Mouse (Mus musculus) myocyte (in vitro differentiated cells): Measurements from ENCODE around the gene Mettl15. TPM values are rescaled to one million over a fixed set of nuclear protein-coding genes. Genes with fewer than 3 reads are reported as not detected.

Experiments used
- H3K27me3 ChIP-seq: one replicate; pipeline ENCODE4 v1.6.1; 2011; ENCODE audit not compliant: control insufficient read depth, insufficient read depth, insufficient read length
- H3K36me3 ChIP-seq: one replicate; pipeline ENCODE4 v1.6.1; 2011; ENCODE audit not compliant: control insufficient read depth, insufficient read depth
- H3K4me2 ChIP-seq: one replicate; pipeline ENCODE4 v1.6.1; 2011; ENCODE audit warnings: low read depth, control low read depth
- H3K4me3 ChIP-seq: one replicate; pipeline ENCODE4 v1.5.1; 2011; ENCODE audit warnings: mild to moderate bottlenecking, control low read depth, moderate library complexity
- H3K79me2 ChIP-seq: one replicate; pipeline ENCODE4 v1.6.1; 2011; ENCODE audit not compliant: control insufficient read depth, insufficient read depth
- H3ac ChIP-seq: one replicate; pipeline ENCODE4 v1.6.1; 2011; ENCODE audit not compliant: control insufficient read depth, insufficient read length
- CEBPB ChIP-seq: IDR thresholded peaks from 2 replicates; pipeline ENCODE4 v1.6.1; 2011; ENCODE audit warnings: mild to moderate bottlenecking, moderate library complexity; ENCODE audit not compliant: poor library complexity, insufficient read depth, severe bottlenecking
- E2F4 ChIP-seq: IDR thresholded peaks from one replicate; pipeline ENCODE4 v1.6.1; 2011; ENCODE audit warnings: mild to moderate bottlenecking, control low read depth, moderate library complexity; ENCODE audit not compliant: insufficient read depth
- MAX ChIP-seq: IDR thresholded peaks from one replicate; pipeline ENCODE4 v1.6.1; 2011; ENCODE audit warnings: low read depth, mild to moderate bottlenecking, control low read depth
- MYOD1 ChIP-seq, 3 experiments: IDR thresholded peaks; one replicate each; pipeline ENCODE4 v1.6.1; 2011; ENCODE audit warnings: control low read depth in 2 of 3, low read depth in 2 of 3, mild to moderate bottlenecking in 2 of 3, moderate library complexity in 1 of 3; ENCODE audit not compliant: insufficient read length in 2 of 3, control insufficient read depth in 1 of 3
- MYOG ChIP-seq, 3 experiments: IDR thresholded peaks; one replicate each; pipeline ENCODE4 v1.6.1; 2011; ENCODE audit warnings: control low read depth in 2 of 3, low read depth in 2 of 3, mild to moderate bottlenecking in 2 of 3; ENCODE audit not compliant: insufficient read length in 2 of 3, control insufficient read depth in 1 of 3, insufficient read depth in 1 of 3
- POLR2A ChIP-seq: IDR thresholded peaks from one replicate; pipeline ENCODE4 v1.6.1; 2011; ENCODE audit warnings: low read depth, mild to moderate bottlenecking, control low read depth, moderate library complexity; ENCODE audit not compliant: insufficient read length
- POLR2AphosphoS2 ChIP-seq: IDR thresholded peaks from one replicate; pipeline ENCODE4 v1.6.1; 2011; ENCODE audit warnings: low read depth, control low read depth; ENCODE audit not compliant: insufficient read length
- REST ChIP-seq: IDR thresholded peaks from one replicate; pipeline ENCODE4 v1.6.1; 2011; ENCODE audit warnings: mild to moderate bottlenecking, control low read depth, moderate library complexity; ENCODE audit not compliant: insufficient read depth, insufficient read length
- SRF ChIP-seq: IDR thresholded peaks from one replicate; pipeline ENCODE4 v1.6.1; 2011; ENCODE audit warnings: low read depth; ENCODE audit not compliant: control insufficient read depth, insufficient read length
- TCF12 ChIP-seq: IDR thresholded peaks from one replicate; pipeline ENCODE4 v1.6.1; 2011; ENCODE audit warnings: mild to moderate bottlenecking, control low read depth; ENCODE audit not compliant: poor library complexity, insufficient read depth, severe bottlenecking
- TCF3 ChIP-seq: IDR thresholded peaks from one replicate; pipeline ENCODE4 v1.6.1; 2011; ENCODE audit warnings: low read depth, control low read depth; ENCODE audit not compliant: insufficient read length
- USF1 ChIP-seq: IDR thresholded peaks from one replicate; pipeline ENCODE4 v1.6.1; 2011; ENCODE audit warnings: low read depth, mild to moderate bottlenecking, control low read depth, moderate library complexity
- polyA plus RNA-seq: library from polyadenylated mRNA; unstranded; fragments of >200 nt; fragmentation: generic; extraction: Trizol; gene quantifications from one replicate; pipeline ENCODE4 v1.2.1, GENCODE M21; 2012; ENCODE audit warnings: missing spikeins

Mettl15 gene
- polyA plus RNA-seq, 1 experiment = 5.6 TPM

DNA sequence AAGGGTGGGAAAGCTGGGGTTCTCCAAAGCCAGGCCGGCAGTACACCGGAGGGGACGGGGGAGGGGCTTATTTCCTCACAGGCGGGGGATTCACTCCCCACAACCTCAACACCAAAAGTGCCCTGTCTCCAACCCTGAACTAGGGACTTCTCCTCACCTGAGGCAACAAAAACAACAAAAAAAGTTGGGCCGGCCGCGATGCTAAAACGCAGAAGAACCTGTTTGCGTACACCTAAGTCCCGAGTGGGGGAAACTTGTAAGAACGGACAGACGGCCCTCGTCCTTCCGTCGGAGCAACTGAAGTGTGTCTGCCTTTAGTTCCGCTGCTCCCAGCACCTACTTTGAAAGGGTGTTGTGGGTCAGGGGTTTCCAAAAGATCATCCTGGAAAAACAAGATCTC, 2.5 kb downstream of the Mettl15 start:
- no peaks in the 10 kb centered on the region for H3K36me3 ChIP-seq
- H3K27me3 ChIP-seq = no peaks in the 10 kb centered on the region
- H3K79me2 ChIP-seq = peaks cover 21% of the 10 kb centered on the region
- no peak for TF ChIP-seq USF1
- TF ChIP-seq TCF12 = no peak
- TF ChIP-seq MAX = no peak
- no peak for TF ChIP-seq SRF
- TF ChIP-seq POLR2A = peak; percentile 21
- TF ChIP-seq E2F4 = no peak
- peak overlapping the region; percentile 42 for H3K4me3 ChIP-seq
- H3ac ChIP-seq = no peak overlapping the region
- H3K4me2 ChIP-seq = peak overlapping the region; percentile 50

DNA sequence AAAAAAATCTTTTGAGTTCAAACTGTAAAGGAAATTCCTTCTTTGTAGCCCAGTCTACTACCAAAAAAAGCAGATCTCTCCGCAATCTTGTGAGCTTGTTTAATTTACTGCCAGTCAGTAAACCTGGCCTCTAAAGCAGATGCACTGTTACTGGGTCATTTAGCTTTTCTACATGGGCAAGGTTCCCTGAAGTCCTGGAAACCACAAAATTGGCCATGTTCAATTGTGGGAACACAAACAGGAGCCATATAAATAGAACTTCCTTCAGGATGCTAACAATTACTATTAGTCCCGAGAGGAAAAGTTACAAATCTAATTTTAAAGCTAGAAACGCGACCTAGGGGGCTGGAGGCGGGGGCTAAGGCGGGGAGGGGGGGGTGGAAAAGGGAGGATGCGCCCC, 3.0 kb downstream of the Mettl15 start:
- Histone ChIP-seq H3K4me3 (peak overlapping the region; percentile 42), H3ac (no peak overlapping the region), H3K4me2 (peak overlapping the region; percentile 50), H3K36me3 (no peaks in the 10 kb centered on the region), H3K27me3 (no peaks in the 10 kb centered on the region), H3K79me2 (peaks cover 17% of the 10 kb centered on the region)
- TF ChIP-seq TCF12 (no peak), REST (no peak)

DNA sequence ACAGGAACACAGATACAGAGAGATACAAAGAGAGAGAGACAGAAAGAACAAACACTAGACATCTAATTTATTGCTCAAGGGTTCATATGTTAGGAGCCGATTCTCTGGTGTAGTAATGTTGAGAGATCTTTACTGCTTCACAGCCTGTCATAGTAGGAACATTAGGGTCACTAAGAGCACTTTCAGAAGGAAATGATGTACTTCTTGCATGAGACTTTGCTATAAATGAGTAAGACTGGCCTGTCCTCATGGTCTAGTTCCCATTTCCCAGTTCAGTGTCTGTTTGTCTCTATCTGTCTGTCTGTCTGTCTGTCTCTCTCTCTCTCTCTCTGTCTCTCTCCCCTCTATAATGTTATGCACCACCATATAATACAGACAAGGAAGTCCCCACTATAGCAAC, 7.5 kb downstream of the Mettl15 start:
- no peak overlapping the region for H3K4me2 ChIP-seq
- TF ChIP-seq TCF12 = no peak
- no peak for TF ChIP-seq POLR2A
- no peak for TF ChIP-seq MYOD1 (IDR thresholded peaks at IDR 0.05; ENCODE audit: control insufficient read depth in 1 of 3, insufficient read length in 2 of 3, low read depth in 2 of 3)
- no peak for TF ChIP-seq TCF3
- no peak for TF ChIP-seq REST
- TF ChIP-seq MAX = no peak
- TF ChIP-seq POLR2AphosphoS2 = no peak
- TF ChIP-seq USF1 = no peak
- TF ChIP-seq MYOG (IDR thresholded peaks at IDR 0.05; ENCODE audit: control insufficient read depth in 1 of 3, insufficient read depth in 1 of 3, insufficient read length in 2 of 3, low read depth in 2 of 3) = no peak
- TF ChIP-seq E2F4 = no peak
- TF ChIP-seq CEBPB = no peak
- no peak for TF ChIP-seq SRF
- H3ac ChIP-seq = no peak overlapping the region
- no peak overlapping the region for H3K4me3 ChIP-seq
- no peaks in the 10 kb centered on the region for H3K27me3 ChIP-seq
- no peaks in the 10 kb centered on the region for H3K36me3 ChIP-seq
- H3K79me2 ChIP-seq = no peaks in the 10 kb centered on the region

GRCm38 (mm10) chr2:109262779-109263178, 17.8 kb downstream of the Mettl15 start:
- TF ChIP-seq USF1 (no peak), TCF12 (no peak), MYOD1 (IDR thresholded peaks at IDR 0.05; ENCODE audit: control insufficient read depth in 1 of 3, insufficient read length in 2 of 3, low read depth in 2 of 3) (no peak), REST (no peak), CEBPB (no peak), POLR2AphosphoS2 (no peak), POLR2A (no peak), TCF3 (no peak), MAX (no peak), SRF (no peak), MYOG (IDR thresholded peaks at IDR 0.05; ENCODE audit: control insufficient read depth in 1 of 3, insufficient read depth in 1 of 3, insufficient read length in 2 of 3, low read depth in 2 of 3) (no peak), E2F4 (no peak)
- Histone ChIP-seq H3ac (no peak overlapping the region), H3K4me2 (no peak overlapping the region), H3K79me2 (no peaks in the 10 kb centered on the region), H3K27me3 (no peaks in the 10 kb centered on the region), H3K36me3 (no peaks in the 10 kb centered on the region), H3K4me3 (no peak overlapping the region)

GRCm38 (mm10) chr2:109241947-109242346, 38.6 kb downstream of the Mettl15 start:
- H3K4me2 ChIP-seq = peak overlapping the region; percentile 68
- H3K27me3 ChIP-seq = no peaks in the 10 kb centered on the region
- no peak overlapping the region for H3ac ChIP-seq
- no peak overlapping the region for H3K4me3 ChIP-seq
- H3K36me3 ChIP-seq = no peaks in the 10 kb centered on the region
- H3K79me2 ChIP-seq = no peaks in the 10 kb centered on the region
- TF ChIP-seq MYOD1 (IDR thresholded peaks at IDR 0.05; ENCODE audit: control insufficient read depth in 1 of 3, insufficient read length in 2 of 3, low read depth in 2 of 3) (no peak), CEBPB (peak; percentile 87), POLR2A (no peak), E2F4 (no peak), SRF (no peak), REST (no peak)

DNA sequence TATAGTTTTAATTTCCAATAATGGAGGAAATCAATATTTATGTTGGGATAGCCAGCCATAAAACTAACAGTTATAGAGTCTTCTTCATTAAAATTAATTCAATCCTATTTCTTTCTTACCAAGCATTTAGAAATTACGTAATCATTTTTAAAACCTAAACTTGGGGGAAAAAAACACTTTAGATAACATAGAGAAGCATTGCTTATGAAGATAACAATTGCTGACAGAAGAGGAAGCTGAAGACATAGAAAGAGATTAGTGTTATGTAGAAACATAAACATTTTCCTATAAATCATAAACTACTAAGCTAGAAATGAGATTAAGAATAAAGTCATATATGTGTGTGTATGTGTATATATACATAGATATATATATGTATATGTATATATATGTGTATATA, 44.8 kb downstream of the Mettl15 start:
- no peaks in the 10 kb centered on the region for H3K79me2 ChIP-seq
- no peak for TF ChIP-seq E2F4
- TF ChIP-seq REST = no peak
- TF ChIP-seq MAX = no peak
- no peak overlapping the region for H3ac ChIP-seq
- no peaks in the 10 kb centered on the region for H3K27me3 ChIP-seq
- H3K36me3 ChIP-seq = no peaks in the 10 kb centered on the region
- no peak overlapping the region for H3K4me3 ChIP-seq
- H3K4me2 ChIP-seq = no peak overlapping the region
